Mouse (Mus musculus) neural tube, embryonic 14.5 days (tissue): ENCODE results near the gene Otub1. TPM values are rescaled to one million over a fixed set of nuclear protein-coding genes. Genes with fewer than 3 reads are reported as not detected.

ENCODE experiments used
- ATAC-seq: fragments of 200-750 bp; cut with Nextera tagmentation; 2 replicates; pipeline ENCODE4 v1.8.0; 2017; ENCODE audit warnings: low read depth, mild to moderate bottlenecking, moderate TSS enrichment, moderate library complexity
- H3K27ac ChIP-seq: fragments of 300-500 bp; sonication (generic); 2 replicates; pipeline ENCODE4 v1.5.1; 2014; ENCODE audit warnings: low read depth, mild to moderate bottlenecking, control low read depth, low read length, moderate library complexity, mixed read lengths
- H3K27me3 ChIP-seq: fragments of 300-500 bp; sonication (generic); 2 replicates; pipeline ENCODE4 v1.6.1; 2014; ENCODE audit warnings: low read length; ENCODE audit not compliant: control insufficient read depth, insufficient read depth
- H3K36me3 ChIP-seq: fragments of 300-500 bp; sonication (generic); 2 replicates; pipeline ENCODE4 v1.6.1; 2014; ENCODE audit warnings: low read length, mixed read lengths; ENCODE audit not compliant: control insufficient read depth, insufficient read depth
- H3K4me1 ChIP-seq: fragments of 300-500 bp; sonication (generic); 2 replicates; pipeline ENCODE4 v1.6.1; 2014; ENCODE audit warnings: low read length; ENCODE audit not compliant: control insufficient read depth, insufficient read depth
- H3K4me2 ChIP-seq: fragments of 300-500 bp; sonication (generic); 2 replicates; pipeline ENCODE4 v1.6.1; 2014; ENCODE audit warnings: mild to moderate bottlenecking, low read depth, low read length, control low read depth
- H3K4me3 ChIP-seq: fragments of 300-500 bp; sonication (generic); 2 replicates; pipeline ENCODE4 v1.5.1; 2014; ENCODE audit warnings: low read depth, low read length, control low read depth, mixed read lengths
- H3K9ac ChIP-seq: fragments of 300-500 bp; sonication (generic); replicated peaks from 2 replicates; pipeline ENCODE4 v1.6.1; 2014; ENCODE audit warnings: low read depth, mild to moderate bottlenecking, control low read depth, low read length, mixed read lengths
- H3K9me3 ChIP-seq: fragments of 300-500 bp; sonication (generic); 2 replicates; pipeline ENCODE4 v1.6.1; 2016; ENCODE audit warnings: low read length; ENCODE audit not compliant: control insufficient read depth
- WGBS: fragments of 180-500 bp; shearing (Covaris S2); extraction: QIAGEN DNeasy Blood & Tissue Kit; methylation state at CpG from one replicate; pipeline ENCODE4 v1.1.7; 2014; 5-methylcytosine and 5-hydroxymethylcytosine counted together
- polyA plus RNA-seq: library from polyadenylated mRNA; unstranded; fragments of >200 nt; fragmentation: Nextera tagmentation; extraction: Ambion mirVana; gene quantifications from 2 replicates; pipeline ENCODE4 v1.2.1, GENCODE M21; 2014

The Otub1 gene
- polyA plus RNA-seq, 1 experiment from 2014 or later: 255 TPM

DNA sequence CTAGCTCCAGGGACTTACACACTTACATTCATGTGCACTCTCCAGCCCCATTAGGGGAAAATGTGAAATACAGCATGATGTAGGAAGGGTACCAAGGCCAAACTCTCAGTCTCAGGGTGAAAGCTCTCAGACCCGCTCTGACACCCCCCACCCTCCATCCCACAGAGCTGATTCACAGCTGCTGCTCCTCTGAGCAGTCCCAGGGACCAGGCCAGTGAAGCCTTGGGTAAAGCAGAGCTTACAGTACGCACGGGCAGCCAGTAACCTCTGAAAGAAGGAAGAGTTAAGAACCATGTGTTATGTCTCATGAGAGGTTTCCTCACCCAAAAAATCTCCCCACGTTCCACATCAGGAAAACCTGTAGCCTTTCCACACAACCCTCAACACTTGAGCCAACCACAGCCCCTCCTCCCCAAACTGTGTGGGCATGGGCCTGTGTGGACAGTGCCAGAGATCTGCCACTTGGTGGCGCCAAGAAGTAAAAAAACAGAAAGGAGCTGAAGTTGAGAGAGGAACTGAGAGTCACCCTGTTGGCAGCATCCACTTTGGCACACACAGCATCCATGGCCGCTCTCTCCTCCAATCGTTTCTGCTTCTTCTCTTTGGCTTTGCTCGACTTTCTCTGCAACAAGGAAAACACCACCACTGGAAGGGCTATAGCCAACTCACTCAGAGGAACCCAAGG lies 28.6 kb upstream of the Otub1 start:
- H3K36me3 ChIP-seq: peaks cover 10% of the 10 kb centered on the region
- no peak overlapping the region for H3K4me3 ChIP-seq
- 57% methylated on average over 8 of the region's 8 CpGs for WGBS
- H3K9me3 ChIP-seq: no peaks in the 10 kb centered on the region
- no peaks in the 10 kb centered on the region for H3K27me3 ChIP-seq
- no peak overlapping the region for H3K9ac ChIP-seq
- ATAC-seq: peak; percentile 89
- H3K4me1 ChIP-seq: peaks cover under 1% of the 10 kb centered on the region
- no peak overlapping the region for H3K27ac ChIP-seq
- no peak overlapping the region for H3K4me2 ChIP-seq

DNA sequence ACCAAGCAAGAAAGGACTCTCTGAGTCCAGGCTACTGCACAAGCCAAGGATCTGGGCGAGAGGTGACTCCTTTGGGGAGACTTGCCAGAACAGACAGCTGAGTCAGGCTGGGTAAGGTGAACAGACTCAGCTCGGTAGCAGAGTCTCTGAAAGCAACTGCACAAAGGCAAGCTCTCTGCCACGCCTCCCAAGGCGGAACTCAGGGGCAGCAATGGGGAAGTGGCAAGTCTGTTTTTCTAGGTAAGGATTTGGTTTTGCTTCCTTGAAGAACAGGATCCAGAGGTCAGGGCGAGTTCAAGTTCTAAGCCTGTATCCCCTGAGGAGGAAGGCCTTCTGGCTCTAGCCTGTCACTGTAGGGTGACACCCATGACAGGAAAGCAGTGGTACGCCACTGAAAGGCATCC lies 20.4 kb upstream of the Otub1 start:
- H3K36me3 ChIP-seq: peaks cover 39% of the 10 kb centered on the region
- H3K4me1 ChIP-seq: no peaks in the 10 kb centered on the region
- 80% methylated on average over 6 of the region's 6 CpGs for WGBS
- H3K4me2 ChIP-seq: no peak overlapping the region
- no peak overlapping the region for H3K27ac ChIP-seq
- H3K9ac ChIP-seq: no peak overlapping the region
- no peak overlapping the region for H3K4me3 ChIP-seq
- H3K27me3 ChIP-seq: no peaks in the 10 kb centered on the region
- H3K9me3 ChIP-seq: no peaks in the 10 kb centered on the region
- no peak for ATAC-seq

DNA sequence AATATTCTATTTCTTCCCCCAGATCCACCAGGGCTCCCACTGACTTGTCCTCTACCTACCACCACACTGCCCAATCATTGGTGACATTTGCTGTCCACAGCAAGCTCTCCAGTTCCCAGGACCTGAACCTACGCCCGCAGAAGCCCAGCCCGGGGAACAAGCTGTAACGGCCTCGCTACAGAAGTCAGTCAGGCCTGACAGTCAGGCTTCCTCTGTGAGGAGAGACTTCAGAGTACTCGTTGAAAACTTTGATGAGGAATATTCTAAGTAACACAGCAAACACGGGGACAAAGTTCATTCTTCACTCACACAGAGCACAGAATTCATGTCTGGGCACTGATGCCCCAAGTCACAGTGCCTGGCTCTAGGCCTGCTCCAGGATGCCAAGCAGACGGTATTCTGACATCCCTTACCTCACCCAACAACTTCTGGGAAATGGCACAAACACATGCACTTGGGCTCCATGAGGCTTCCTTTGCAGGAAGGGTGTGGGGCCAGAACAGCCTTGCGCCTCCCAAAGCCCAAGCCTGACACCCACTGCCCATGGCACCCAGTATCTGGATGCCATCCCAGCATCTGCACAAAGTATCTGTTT lies 19.1 kb upstream of the Otub1 start:
- ATAC-seq: no peak
- H3K4me1 ChIP-seq: no peaks in the 10 kb centered on the region
- WGBS: 87% methylated on average over 9 of the region's 9 CpGs

DNA sequence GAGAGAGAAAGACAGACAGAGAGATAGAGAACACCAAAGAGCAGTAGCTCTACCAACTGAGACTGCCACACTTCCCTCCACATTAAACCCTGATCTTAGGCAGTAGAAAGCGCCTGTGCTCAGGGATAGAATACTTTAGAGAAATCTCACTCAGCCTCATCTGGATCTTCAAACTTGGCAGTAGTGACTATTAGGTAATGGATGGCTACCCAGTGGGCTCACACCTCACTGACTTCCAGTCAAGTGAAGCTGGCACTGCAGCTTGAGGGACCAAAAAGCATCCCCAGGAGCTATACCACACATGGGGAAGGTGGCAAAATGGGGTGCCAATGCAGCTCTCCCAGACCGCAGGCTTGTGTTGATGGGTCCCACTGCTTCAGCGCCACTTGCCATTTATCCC lies 18.1 kb upstream of the Otub1 start:
- Histone ChIP-seq H3K4me3 (no peak overlapping the region), H3K9ac (no peak overlapping the region), H3K36me3 (peaks cover 25% of the 10 kb centered on the region), H3K27me3 (no peaks in the 10 kb centered on the region), H3K9me3 (no peaks in the 10 kb centered on the region), H3K4me2 (no peak overlapping the region), H3K27ac (no peak overlapping the region), H3K4me1 (no peaks in the 10 kb centered on the region)
- WGBS: 81% methylated on average over 3 of the region's 3 CpGs
- no peak for ATAC-seq

More for the DNA sequence above, 19.1 kb upstream of the Otub1 start:
- H3K9ac ChIP-seq: no peak overlapping the region
- no peak overlapping the region for H3K4me3 ChIP-seq
- no peaks in the 10 kb centered on the region for H3K9me3 ChIP-seq
- no peak overlapping the region for H3K4me2 ChIP-seq
- H3K27ac ChIP-seq: no peak overlapping the region
- H3K36me3 ChIP-seq: peaks cover 34% of the 10 kb centered on the region
- no peaks in the 10 kb centered on the region for H3K27me3 ChIP-seq

DNA sequence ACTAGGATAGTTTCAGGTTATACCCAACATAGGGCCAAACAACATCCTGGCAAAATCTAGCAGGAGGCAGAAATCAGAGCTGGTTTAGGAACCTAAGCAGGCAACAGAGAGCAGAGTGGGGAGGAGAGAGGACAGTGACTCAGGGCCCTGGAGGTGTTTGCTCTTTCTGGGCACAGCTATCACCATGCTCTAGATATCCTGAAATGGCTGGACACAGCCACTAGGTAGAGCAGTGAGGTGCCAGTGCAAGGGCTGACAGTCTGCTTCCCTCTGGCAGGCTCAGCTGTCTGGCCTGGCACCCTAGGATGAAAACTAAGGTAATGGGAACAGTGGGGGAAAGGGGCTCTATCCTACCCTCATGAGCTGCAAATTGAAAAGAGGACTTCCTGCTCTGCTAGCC lies 17.4 kb upstream of the Otub1 start:
- H3K27me3 ChIP-seq: no peaks in the 10 kb centered on the region
- ATAC-seq: no peak

DNA sequence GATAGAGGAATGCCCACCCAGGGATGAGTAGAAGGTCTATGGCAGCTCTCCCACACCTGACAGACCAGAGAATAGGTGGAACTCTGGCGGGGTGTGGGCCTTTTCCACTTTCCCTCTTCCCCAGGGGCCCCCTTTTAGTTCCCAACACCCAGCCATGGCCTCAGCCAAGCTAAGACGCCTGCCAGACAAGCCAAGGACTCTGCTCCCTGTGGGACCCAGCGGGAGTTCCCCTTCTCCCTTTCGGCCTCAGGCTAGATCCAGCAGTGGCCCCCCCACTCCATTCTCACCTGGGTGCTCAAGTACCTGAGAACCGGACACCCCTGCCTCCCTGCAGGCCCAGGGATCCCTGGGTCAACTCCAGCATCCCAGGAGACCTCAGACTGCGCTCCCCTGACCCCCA lies 16.1 kb upstream of the Otub1 start:
- peaks cover 8% of the 10 kb centered on the region; the same call in 1 of the 2 replicates for H3K36me3 ChIP-seq
- H3K4me2 ChIP-seq: no peak overlapping the region
- no peaks in the 10 kb centered on the region for H3K27me3 ChIP-seq
- no peak overlapping the region for H3K9ac ChIP-seq
- H3K4me1 ChIP-seq: no peaks in the 10 kb centered on the region
- H3K27ac ChIP-seq: no peak overlapping the region
- H3K9me3 ChIP-seq: no peaks in the 10 kb centered on the region
- no peak overlapping the region for H3K4me3 ChIP-seq
- WGBS: 88% methylated on average over 6 of the region's 6 CpGs
- ATAC-seq: no peak

More for the DNA sequence above, 17.4 kb upstream of the Otub1 start:
- Histone ChIP-seq H3K27ac (no peak overlapping the region), H3K9me3 (no peaks in the 10 kb centered on the region), H3K4me3 (no peak overlapping the region), H3K4me1 (no peaks in the 10 kb centered on the region), H3K36me3 (peaks cover 21% of the 10 kb centered on the region), H3K9ac (no peak overlapping the region), H3K4me2 (no peak overlapping the region)

DNA sequence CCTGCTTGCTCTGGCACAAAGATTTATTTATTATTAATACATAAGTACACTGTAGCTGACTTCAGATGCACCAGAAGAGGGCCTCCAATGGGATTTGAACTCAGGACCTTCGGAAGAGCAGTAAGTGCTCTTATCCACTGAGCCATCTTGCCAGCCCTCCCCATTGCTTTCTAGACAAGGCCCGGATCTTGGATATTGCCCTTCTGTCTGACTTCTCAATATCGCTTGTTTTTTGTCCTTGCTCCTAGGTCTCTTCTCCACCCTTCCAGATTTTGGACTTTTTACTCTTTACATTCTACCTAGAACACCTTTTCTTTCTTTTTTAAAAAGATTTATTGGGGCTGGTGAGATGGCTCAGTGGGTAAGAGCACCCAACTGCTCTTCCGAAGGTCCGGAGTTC lies 12.6 kb upstream of the Otub1 start:
- H3K9ac ChIP-seq: no peak overlapping the region
- H3K4me2 ChIP-seq: no peak overlapping the region
- peaks cover 17% of the 10 kb centered on the region for H3K4me1 ChIP-seq
- no peak overlapping the region for H3K4me3 ChIP-seq
- H3K9me3 ChIP-seq: no peaks in the 10 kb centered on the region
- H3K27ac ChIP-seq: no peak overlapping the region
- no peak for ATAC-seq
- H3K27me3 ChIP-seq: no peaks in the 10 kb centered on the region
- 98% methylated on average over 5 of the region's 5 CpGs for WGBS
- peaks cover 6% of the 10 kb centered on the region; the same call in 1 of the 2 replicates for H3K36me3 ChIP-seq

DNA sequence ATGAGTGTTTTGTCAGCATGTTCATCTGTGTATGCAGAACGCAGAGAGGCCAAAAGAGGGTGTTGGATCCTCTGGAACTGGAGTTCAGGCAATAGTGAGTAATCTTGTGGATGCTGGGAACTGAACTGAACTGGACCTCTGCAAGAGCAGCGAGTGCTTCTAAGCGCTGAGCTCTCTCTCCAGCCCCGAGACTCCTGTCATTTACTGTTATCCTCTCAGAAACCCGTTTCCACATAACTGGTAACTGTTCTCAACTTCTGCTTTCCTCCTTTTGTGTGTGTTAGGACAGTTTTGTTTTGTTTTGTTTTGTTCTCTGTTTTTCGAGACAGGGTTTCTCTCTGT lies 11.8 kb upstream of the Otub1 start:
- Histone ChIP-seq H3K9ac (no peak overlapping the region; the same call in 1 of the 2 replicates), H3K4me2 (peak overlapping the region; percentile 36), H3K36me3 (peaks cover 6% of the 10 kb centered on the region; the same call in 1 of the 2 replicates), H3K27ac (no peak overlapping the region), H3K27me3 (no peaks in the 10 kb centered on the region), H3K9me3 (no peaks in the 10 kb centered on the region), H3K4me3 (peak overlapping the region; percentile 69), H3K4me1 (peaks cover 17% of the 10 kb centered on the region)
- 12% methylated on average over 6 of the region's 6 CpGs for WGBS
- ATAC-seq: no peak

DNA sequence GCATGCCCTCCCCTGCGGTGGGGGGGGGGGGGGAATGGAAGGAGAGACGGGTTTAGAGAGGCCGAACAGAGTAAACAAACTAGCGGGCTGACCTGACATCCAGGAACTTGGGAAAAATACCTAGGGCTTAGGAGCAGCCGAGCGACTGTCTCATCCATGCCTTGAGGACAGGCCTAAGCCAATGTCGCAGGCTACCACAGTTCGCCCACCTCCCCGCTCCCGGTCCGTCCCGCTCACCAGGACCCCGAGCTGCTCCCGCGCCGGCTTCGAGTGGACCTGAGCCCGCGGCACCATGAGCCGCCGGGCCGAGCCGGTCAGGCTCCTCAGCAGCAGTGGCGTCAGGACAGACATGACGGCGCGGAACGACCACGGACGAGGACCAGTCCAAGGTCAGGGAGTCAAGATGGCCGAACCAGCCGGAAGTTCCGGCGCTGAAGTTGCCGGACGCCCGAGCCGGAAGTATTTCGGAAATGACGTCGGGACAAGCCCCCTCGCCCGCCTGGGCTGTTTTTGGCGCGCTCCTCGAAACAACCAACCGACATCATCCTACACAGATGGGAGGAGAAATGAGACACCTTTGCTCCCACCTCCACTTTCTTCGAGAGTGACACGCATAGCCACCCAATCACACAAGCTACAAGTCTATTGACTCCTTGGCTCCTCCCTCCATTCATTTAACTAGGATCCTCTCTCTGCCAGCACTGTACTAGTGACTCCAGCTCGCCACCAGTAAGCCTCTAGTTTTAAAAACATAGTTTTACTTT lies 11.2 kb upstream of the Otub1 start, which contains the start of gene Cox8a:
Cox8a (minus strand) TSS at position 455 of the 764 bp plus-strand sequence.
- peak; percentile 98 for ATAC-seq
- peaks cover 17% of the 10 kb centered on the region for H3K4me1 ChIP-seq
- WGBS: under 1% methylated on average over 47 of the region's 50 CpGs
- peak within 1 kb of the TSS; percentile 69 for H3K4me3 ChIP-seq
- H3K36me3 ChIP-seq: peaks cover 6% of the 10 kb centered on the region
- H3K27ac ChIP-seq: peak within 1 kb of the TSS; percentile 74
- H3K27me3 ChIP-seq: no peaks in the 10 kb centered on the region
- H3K4me2 ChIP-seq: peak within 1 kb of the TSS; percentile 81
- no peaks in the 10 kb centered on the region for H3K9me3 ChIP-seq
- peak within 1 kb of the TSS; percentile 76 for H3K9ac ChIP-seq
